Mouse (Mus musculus) midbrain, embryonic 13.5 days (tissue): ENCODE results near the gene Dad1. TPM values are rescaled to one million over a fixed set of nuclear protein-coding genes. Genes with fewer than 3 reads are reported as not detected.

ENCODE experiments used
- ATAC-seq: fragments of 200-750 bp; cut with Nextera tagmentation; 2 replicates; pipeline ENCODE4 v1.8.0; 2017; ENCODE audit warnings: mild to moderate bottlenecking, moderate TSS enrichment, moderate library complexity
- H3K27ac ChIP-seq: fragments of 300-500 bp; sonication (generic); 2 replicates; pipeline ENCODE4 v1.5.1; 2015; ENCODE audit warnings: inconsistent platforms, mild to moderate bottlenecking, moderate library complexity
- H3K27me3 ChIP-seq: fragments of 300-500 bp; sonication (generic); 2 replicates; pipeline ENCODE4 v1.6.1; 2015; ENCODE audit warnings: mild to moderate bottlenecking, inconsistent platforms
- H3K36me3 ChIP-seq: fragments of 300-500 bp; sonication (generic); 2 replicates; pipeline ENCODE4 v1.6.1; 2015; ENCODE audit warnings: mild to moderate bottlenecking, inconsistent platforms
- H3K4me1 ChIP-seq: fragments of 300-500 bp; sonication (generic); replicated peaks from 2 replicates; pipeline ENCODE4 v1.6.1; 2015; ENCODE audit warnings: inconsistent platforms
- H3K4me2 ChIP-seq: fragments of 300-500 bp; sonication (generic); replicated peaks from 2 replicates; pipeline ENCODE4 v1.6.1; 2015; ENCODE audit warnings: moderate library complexity, mild to moderate bottlenecking, inconsistent platforms
- H3K4me3 ChIP-seq: fragments of 300-500 bp; sonication (generic); replicated peaks from 2 replicates; pipeline ENCODE4 v1.5.1; 2015; ENCODE audit warnings: mild to moderate bottlenecking, inconsistent platforms
- H3K9ac ChIP-seq: fragments of 300-500 bp; sonication (generic); replicated peaks from 2 replicates; pipeline ENCODE4 v1.6.1; 2015; ENCODE audit warnings: mild to moderate bottlenecking, inconsistent platforms
- H3K9me3 ChIP-seq: fragments of 300-500 bp; sonication (generic); 2 replicates; pipeline ENCODE4 v1.6.1; 2016; ENCODE audit warnings: mild to moderate bottlenecking, inconsistent platforms
- WGBS: fragments of 180-500 bp; shearing (Covaris S2); methylation state at CpG from one replicate; pipeline ENCODE4 v1.1.7; 2015; 5-methylcytosine and 5-hydroxymethylcytosine counted together
- polyA plus RNA-seq: library from polyadenylated mRNA; unstranded; fragments of >200 nt; fragmentation: Nextera tagmentation; extraction: Ambion mirVana; gene quantifications from 2 replicates; pipeline ENCODE4 v1.2.1, GENCODE M21; 2015

Gene Dad1
- polyA plus RNA-seq, 1 experiment from 2014 or later = 300 TPM

- H3K4me1 ChIP-seq = peaks cover 20% of the 10 kb centered on the region
- no peak for ATAC-seq
- H3K27ac ChIP-seq = no peak overlapping the region
- H3K4me2 ChIP-seq = no peak overlapping the region
- H3K9me3 ChIP-seq = no peaks in the 10 kb centered on the region
- 91% methylated on average over 8 of the region's 8 CpGs for WGBS
- no peaks in the 10 kb centered on the region; the same call in 1 of the 2 replicates for H3K27me3 ChIP-seq
- no peaks in the 10 kb centered on the region for H3K36me3 ChIP-seq
- H3K4me3 ChIP-seq = no peak overlapping the region
- no peak overlapping the region for H3K9ac ChIP-seq
These were observed 31.6 kb downstream of the Dad1 start for GRCm38 (mm10) chr14:54222289-54222727.

GRCm38 (mm10) chr14:54221641-54222040 is 32.3 kb downstream of the Dad1 start:
- Histone ChIP-seq H3K4me2 (no peak overlapping the region), H3K36me3 (no peaks in the 10 kb centered on the region), H3K4me1 (peaks cover 20% of the 10 kb centered on the region), H3K9me3 (no peaks in the 10 kb centered on the region), H3K27ac (no peak overlapping the region), H3K4me3 (no peak overlapping the region), H3K27me3 (no peaks in the 10 kb centered on the region), H3K9ac (no peak overlapping the region)
- 97% methylated on average over 6 of the region's 6 CpGs for WGBS
- no peak for ATAC-seq

GRCm38 (mm10) chr14:54220726-54221494 is 33.0 kb downstream of the Dad1 start:
- ATAC-seq = no peak
- H3K4me2 ChIP-seq = no peak overlapping the region
- 87% methylated on average over 8 of the region's 8 CpGs for WGBS
- peaks cover 20% of the 10 kb centered on the region for H3K4me1 ChIP-seq
- H3K27ac ChIP-seq = no peak overlapping the region
- no peak overlapping the region for H3K4me3 ChIP-seq
- H3K36me3 ChIP-seq = no peaks in the 10 kb centered on the region
- H3K9me3 ChIP-seq = no peaks in the 10 kb centered on the region
- no peak overlapping the region for H3K9ac ChIP-seq
- no peaks in the 10 kb centered on the region for H3K27me3 ChIP-seq

DNA sequence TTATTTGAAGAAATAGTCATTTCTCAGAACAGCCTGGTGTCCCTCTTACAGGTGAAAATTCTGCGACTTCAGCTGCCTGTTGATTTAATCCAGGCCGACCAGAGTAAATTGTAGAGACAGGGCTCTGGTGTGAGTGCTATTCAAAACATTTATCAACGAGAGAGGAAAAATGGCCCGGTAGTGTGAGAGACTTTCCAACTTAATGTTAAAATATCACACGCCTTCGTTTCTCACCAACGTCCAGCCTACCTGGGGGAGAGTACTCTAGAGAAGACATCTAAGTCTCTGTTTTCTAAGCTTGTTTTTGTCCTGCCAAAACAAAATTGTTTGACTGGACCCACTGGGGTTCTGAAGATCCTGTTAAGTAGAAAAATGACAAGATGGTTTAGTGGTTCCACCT is 34.1 kb downstream of the Dad1 start:
- Histone ChIP-seq H3K4me2 (no peak overlapping the region), H3K27ac (no peak overlapping the region), H3K27me3 (no peaks in the 10 kb centered on the region), H3K4me1 (peaks cover 12% of the 10 kb centered on the region), H3K4me3 (no peak overlapping the region), H3K9me3 (no peaks in the 10 kb centered on the region), H3K36me3 (no peaks in the 10 kb centered on the region), H3K9ac (no peak overlapping the region)
- 85% methylated on average over 7 of the region's 7 CpGs for WGBS
- no peak for ATAC-seq

- Histone ChIP-seq H3K36me3 (no peaks in the 10 kb centered on the region), H3K4me2 (no peak overlapping the region), H3K4me3 (no peak overlapping the region), H3K27ac (no peak overlapping the region), H3K9me3 (no peaks in the 10 kb centered on the region), H3K4me1 (peaks cover 7% of the 10 kb centered on the region; the same call in 1 of the 2 replicates), H3K27me3 (no peaks in the 10 kb centered on the region), H3K9ac (no peak overlapping the region)
- ATAC-seq = no peak
- WGBS = 52% methylated on average over 8 of the region's 8 CpGs
These were observed 34.6 kb downstream of the Dad1 start for GRCm38 (mm10) chr14:54219256-54219655.

DNA sequence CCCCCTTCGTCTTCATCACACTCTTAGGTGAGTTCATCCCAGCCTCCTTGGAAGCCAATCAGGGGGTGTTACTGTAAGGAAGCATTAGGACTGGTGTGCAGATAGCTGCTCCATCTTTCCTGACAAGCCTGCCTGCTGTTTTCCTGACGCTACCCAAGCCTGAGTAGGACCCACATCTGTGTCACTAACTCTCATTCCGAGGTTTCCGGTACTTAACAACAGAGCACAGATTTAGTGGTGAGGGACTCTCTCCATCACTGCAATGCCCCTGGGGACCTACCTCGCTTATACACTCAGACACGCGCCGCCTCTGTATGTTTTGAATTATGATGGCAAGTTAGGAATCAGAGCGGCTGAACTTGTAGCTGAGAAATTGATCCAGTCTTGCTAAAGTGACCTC is 35.2 kb downstream of the Dad1 start:
- Histone ChIP-seq H3K27ac (no peak overlapping the region), H3K9me3 (no peaks in the 10 kb centered on the region), H3K36me3 (no peaks in the 10 kb centered on the region), H3K9ac (no peak overlapping the region), H3K4me2 (no peak overlapping the region), H3K27me3 (no peaks in the 10 kb centered on the region), H3K4me1 (peaks cover 7% of the 10 kb centered on the region; the same call in 1 of the 2 replicates), H3K4me3 (no peak overlapping the region)
- 86% methylated on average over 9 of the region's 9 CpGs for WGBS
- no peak for ATAC-seq

DNA sequence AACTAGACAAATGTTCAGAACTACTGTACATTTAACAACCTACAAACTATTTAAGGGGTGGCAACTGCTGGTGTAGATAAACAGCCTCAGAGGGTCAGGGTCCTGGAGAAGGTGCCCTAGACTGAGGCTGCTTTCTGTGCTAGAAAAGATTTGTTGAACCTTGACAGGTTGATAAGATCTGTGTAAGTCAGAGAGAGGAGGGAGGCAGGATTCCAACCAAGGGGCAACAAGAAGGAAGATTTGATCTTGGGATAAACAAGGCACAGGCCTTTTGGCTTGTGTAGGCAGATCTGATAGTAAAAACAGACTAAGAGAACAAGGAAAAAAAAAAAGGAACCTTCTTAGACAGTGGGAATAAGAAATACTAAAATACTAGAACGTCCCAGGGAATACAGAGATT is 35.7 kb downstream of the Dad1 start:
- WGBS = 82% methylated on average over 1 of the region's 1 CpGs
- no peak overlapping the region for H3K4me2 ChIP-seq
- H3K36me3 ChIP-seq = no peaks in the 10 kb centered on the region
- H3K27me3 ChIP-seq = no peaks in the 10 kb centered on the region
- no peak overlapping the region for H3K4me3 ChIP-seq
- H3K9ac ChIP-seq = no peak overlapping the region
- no peaks in the 10 kb centered on the region for H3K9me3 ChIP-seq
- no peak overlapping the region for H3K27ac ChIP-seq
- H3K4me1 ChIP-seq = peaks cover 5% of the 10 kb centered on the region; the same call in 1 of the 2 replicates
- ATAC-seq = no peak

DNA sequence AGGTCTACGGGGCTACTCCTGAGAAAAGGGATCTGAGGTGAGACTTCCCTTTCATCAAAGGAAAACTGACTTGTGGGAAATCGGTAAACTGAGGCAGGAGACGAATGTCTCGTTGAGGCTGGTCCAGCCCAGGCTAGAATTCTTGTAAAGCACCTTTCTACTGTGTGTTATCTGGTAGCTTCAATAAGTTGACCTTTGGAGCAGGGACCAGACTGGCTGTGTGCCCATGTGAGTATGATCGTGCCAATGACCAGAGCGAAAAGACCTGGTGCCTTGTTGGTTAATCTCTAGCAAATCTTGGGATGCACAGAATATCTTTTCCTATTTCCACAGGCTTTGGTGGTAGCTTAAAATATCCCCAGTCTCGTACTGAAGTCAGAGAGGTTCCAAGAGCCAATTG is 37.8 kb downstream of the Dad1 start:
- Histone ChIP-seq H3K4me2 (no peak overlapping the region), H3K27me3 (no peaks in the 10 kb centered on the region), H3K36me3 (no peaks in the 10 kb centered on the region), H3K9ac (no peak overlapping the region), H3K4me3 (no peak overlapping the region), H3K4me1 (peaks cover 5% of the 10 kb centered on the region; the same call in 1 of the 2 replicates), H3K9me3 (no peaks in the 10 kb centered on the region), H3K27ac (no peak overlapping the region)
- ATAC-seq = no peak
- WGBS = 91% methylated on average over 7 of the region's 7 CpGs

- H3K9ac ChIP-seq = no peak overlapping the region
- ATAC-seq = no peak
- H3K4me1 ChIP-seq = peaks cover 5% of the 10 kb centered on the region; the same call in 1 of the 2 replicates
- H3K4me3 ChIP-seq = no peak overlapping the region
- no peak overlapping the region for H3K4me2 ChIP-seq
- WGBS = 79% methylated on average over 10 of the region's 10 CpGs
- H3K9me3 ChIP-seq = no peaks in the 10 kb centered on the region
- H3K27me3 ChIP-seq = no peaks in the 10 kb centered on the region
- H3K36me3 ChIP-seq = no peaks in the 10 kb centered on the region
- no peak overlapping the region for H3K27ac ChIP-seq
These were observed 39.0 kb downstream of the Dad1 start for GRCm38 (mm10) chr14:54214901-54215300.

DNA sequence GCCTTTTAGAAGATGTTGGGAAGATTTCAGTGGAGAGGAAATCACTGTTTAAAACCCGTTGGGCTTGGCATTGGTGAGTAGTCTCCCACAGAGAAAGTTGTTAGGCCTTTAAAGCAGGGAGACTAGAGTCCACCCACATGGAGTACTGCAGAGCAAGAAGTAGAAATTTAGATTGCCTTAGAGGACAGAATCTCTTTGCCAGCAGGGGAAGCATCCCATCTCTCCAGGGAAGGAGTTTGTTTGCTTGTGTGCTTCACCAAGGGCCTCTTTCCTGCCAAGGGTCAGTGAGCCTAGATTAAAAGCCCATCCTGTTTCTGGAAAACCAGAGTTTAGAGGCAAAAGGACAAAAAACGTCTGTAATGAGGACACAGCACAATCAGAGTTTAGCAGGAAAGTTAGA is 39.4 kb downstream of the Dad1 start:
- Histone ChIP-seq H3K4me1 (peaks cover 4% of the 10 kb centered on the region; the same call in 1 of the 2 replicates), H3K36me3 (no peaks in the 10 kb centered on the region), H3K27ac (no peak overlapping the region), H3K9ac (no peak overlapping the region), H3K9me3 (no peaks in the 10 kb centered on the region), H3K4me2 (no peak overlapping the region), H3K27me3 (no peaks in the 10 kb centered on the region), H3K4me3 (no peak overlapping the region)
- ATAC-seq = no peak
- WGBS = 37% methylated on average over 2 of the region's 2 CpGs

DNA sequence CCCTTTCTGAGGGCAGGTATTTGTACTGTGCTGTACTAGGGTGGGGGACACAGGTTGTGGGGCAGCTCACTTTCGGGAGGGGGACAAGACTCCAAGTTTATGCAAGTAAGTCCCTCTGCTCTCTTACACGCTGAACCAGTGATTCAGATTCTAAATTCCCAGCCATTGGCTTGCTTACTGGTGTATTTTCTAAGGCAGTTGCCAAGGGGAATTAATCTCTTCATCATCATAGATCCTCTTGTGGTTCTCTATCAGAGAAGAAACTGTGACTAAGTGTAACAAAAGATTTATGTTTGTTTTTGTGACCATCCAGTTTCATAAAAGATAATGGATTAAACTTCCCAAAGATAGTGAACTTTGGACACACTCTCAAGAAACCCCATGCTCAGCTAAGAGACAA is 40.2 kb downstream of the Dad1 start:
- H3K36me3 ChIP-seq = no peaks in the 10 kb centered on the region
- no peaks in the 10 kb centered on the region for H3K9me3 ChIP-seq
- H3K9ac ChIP-seq = no peak overlapping the region
- no peak overlapping the region for H3K27ac ChIP-seq
- no peaks in the 10 kb centered on the region for H3K27me3 ChIP-seq
- no peaks in the 10 kb centered on the region for H3K4me1 ChIP-seq
- no peak for ATAC-seq
- H3K4me2 ChIP-seq = no peak overlapping the region
- 67% methylated on average over 2 of the region's 2 CpGs for WGBS
- H3K4me3 ChIP-seq = no peak overlapping the region

GRCm38 (mm10) chr14:54211755-54212154 is 42.1 kb downstream of the Dad1 start:
- no peak for ATAC-seq
- Histone ChIP-seq H3K36me3 (no peaks in the 10 kb centered on the region), H3K27me3 (no peaks in the 10 kb centered on the region), H3K27ac (no peak overlapping the region), H3K9me3 (no peaks in the 10 kb centered on the region), H3K4me2 (no peak overlapping the region), H3K9ac (no peak overlapping the region), H3K4me3 (no peak overlapping the region), H3K4me1 (no peaks in the 10 kb centered on the region)
- WGBS = 88% methylated on average over 5 of the region's 5 CpGs

DNA sequence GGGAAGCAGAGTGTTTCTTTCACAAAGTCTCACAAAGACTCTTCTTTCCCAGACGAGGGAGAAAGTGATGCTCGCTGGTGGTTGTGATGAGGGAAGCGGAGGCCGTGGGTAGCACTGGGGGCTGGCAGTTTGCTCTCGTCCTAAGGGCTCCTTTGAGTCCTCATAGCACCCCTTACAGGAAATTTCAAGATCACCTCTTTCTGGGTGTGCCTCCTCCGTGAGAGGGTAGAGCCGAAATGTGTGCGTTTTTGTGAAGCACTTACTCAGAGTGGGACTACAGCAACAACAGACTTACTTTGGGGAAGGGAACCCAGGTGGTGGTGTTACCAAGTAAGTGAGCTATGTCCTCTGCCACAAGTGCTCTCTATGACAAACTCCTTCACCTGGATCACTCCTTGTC is 42.7 kb downstream of the Dad1 start:
- H3K9ac ChIP-seq = no peak overlapping the region
- no peaks in the 10 kb centered on the region for H3K36me3 ChIP-seq
- H3K9me3 ChIP-seq = no peaks in the 10 kb centered on the region
- no peak overlapping the region for H3K4me3 ChIP-seq
- WGBS = 90% methylated on average over 8 of the region's 8 CpGs
- no peaks in the 10 kb centered on the region for H3K27me3 ChIP-seq
- H3K4me1 ChIP-seq = no peaks in the 10 kb centered on the region
- H3K27ac ChIP-seq = no peak overlapping the region
- ATAC-seq = no peak
- no peak overlapping the region for H3K4me2 ChIP-seq
